Mouse (Mus musculus) hindbrain, embryonic 15.5 days (tissue): ENCODE data around the gene Ube2e2. TPM values are rescaled to one million over a fixed set of nuclear protein-coding genes. Genes with fewer than 3 reads are reported as not detected.
A peak's percentile ranks its signal among the peaks of the same experiment; 100 is the strongest.

Experiments used
- ATAC-seq: fragments of 200-750 bp; cut with Nextera tagmentation; 2 replicates; pipeline ENCODE4 v1.8.0; 2017; ENCODE audit warnings: low read depth, moderate number of reproducible peaks, moderate TSS enrichment; ENCODE audit not compliant: low FRiP score
- H3K27ac ChIP-seq: fragments of 300-500 bp; sonication (generic); replicated peaks from 2 replicates; pipeline ENCODE4 v1.5.1; 2015; ENCODE audit warnings: mild to moderate bottlenecking, inconsistent platforms
- H3K27me3 ChIP-seq: fragments of 300-500 bp; sonication (generic); 2 replicates; pipeline ENCODE4 v1.6.1; 2015; ENCODE audit warnings: control low read depth, inconsistent platforms
- H3K36me3 ChIP-seq: fragments of 300-500 bp; sonication (generic); 2 replicates; pipeline ENCODE4 v1.6.1; 2015; ENCODE audit warnings: control low read depth, inconsistent platforms
- H3K4me1 ChIP-seq: fragments of 300-500 bp; sonication (generic); replicated peaks from 2 replicates; pipeline ENCODE4 v1.6.1; 2015; ENCODE audit warnings: control low read depth, inconsistent platforms
- H3K4me2 ChIP-seq: fragments of 300-500 bp; sonication (generic); 2 replicates; pipeline ENCODE4 v1.6.1; 2015; ENCODE audit warnings: moderate library complexity, mild to moderate bottlenecking, inconsistent platforms
- H3K4me3 ChIP-seq: fragments of 300-500 bp; sonication (generic); 2 replicates; pipeline ENCODE4 v1.5.1; 2015; ENCODE audit warnings: mild to moderate bottlenecking, inconsistent platforms
- H3K9ac ChIP-seq: fragments of 300-500 bp; sonication (generic); 2 replicates; pipeline ENCODE4 v1.6.1; 2015; ENCODE audit warnings: inconsistent platforms
- H3K9me3 ChIP-seq: fragments of 300-500 bp; sonication (generic); 2 replicates; pipeline ENCODE4 v1.6.1; 2016; ENCODE audit warnings: control low read depth, inconsistent platforms
- WGBS: fragments of 180-500 bp; shearing (Covaris S2); methylation state at CpG from one replicate; pipeline ENCODE4 v1.1.7; 2015; 5-methylcytosine and 5-hydroxymethylcytosine counted together
- polyA plus RNA-seq: library from polyadenylated mRNA; unstranded; fragments of >200 nt; fragmentation: Nextera tagmentation; extraction: Ambion mirVana; gene quantifications from 2 replicates; pipeline ENCODE4 v1.2.1, GENCODE M21; 2015

Gene Ube2e2
- polyA plus RNA-seq = 149 and 159 TPM in 2 replicates

GRCm38 (mm10) chr14:18893947-18894445, at the start of gene Ube2e2:
Gene Ube2e2, minus strand, starts transcription at chr14:18894267.
- Histone ChIP-seq H3K4me3 (peak within 1 kb of the TSS; percentile 89), H3K27ac (peak within 1 kb of the TSS; percentile 88), H3K9ac (peak within 1 kb of the TSS; percentile 79), H3K36me3 (no peaks in the 10 kb centered on the region), H3K9me3 (no peaks in the 10 kb centered on the region), H3K4me1 (peaks cover 22% of the 10 kb centered on the region), H3K4me2 (peak within 1 kb of the TSS; percentile 82), H3K27me3 (no peaks in the 10 kb centered on the region)
- WGBS = under 1% methylated on average over 22 of the region's 22 CpGs
- ATAC-seq = peak; percentile 89; the same call in 1 of the 2 replicates

- H3K36me3 ChIP-seq = no peaks in the 10 kb centered on the region
- H3K9ac ChIP-seq = no peak overlapping the region
- H3K27me3 ChIP-seq = no peaks in the 10 kb centered on the region
- no peak for ATAC-seq
- H3K4me2 ChIP-seq = no peak overlapping the region
- no peaks in the 10 kb centered on the region for H3K9me3 ChIP-seq
- no peak overlapping the region for H3K4me3 ChIP-seq
- no peak overlapping the region for H3K27ac ChIP-seq
- H3K4me1 ChIP-seq = no peaks in the 10 kb centered on the region
Observed at GRCm38 (mm10) chr14:18940068-18940467, 46.0 kb upstream of the Ube2e2 start.

- ATAC-seq = no peak
- H3K4me1 ChIP-seq = no peaks in the 10 kb centered on the region
- no peaks in the 10 kb centered on the region for H3K36me3 ChIP-seq
- H3K4me2 ChIP-seq = no peak overlapping the region
- H3K9ac ChIP-seq = no peak overlapping the region
- no peaks in the 10 kb centered on the region for H3K9me3 ChIP-seq
- H3K27me3 ChIP-seq = no peaks in the 10 kb centered on the region
- H3K27ac ChIP-seq = no peak overlapping the region
- H3K4me3 ChIP-seq = no peak overlapping the region
Observed at GRCm38 (mm10) chr14:18903553-18903952, 9.5 kb upstream of the Ube2e2 start.

GRCm38 (mm10) chr14:18893121-18893946, 733 bp downstream of the Ube2e2 start:
- Histone ChIP-seq H3K27ac (peak overlapping the region; percentile 88), H3K9me3 (no peaks in the 10 kb centered on the region), H3K36me3 (no peaks in the 10 kb centered on the region), H3K27me3 (no peaks in the 10 kb centered on the region), H3K4me3 (peak overlapping the region; percentile 89), H3K4me2 (peak overlapping the region; percentile 82), H3K9ac (peak overlapping the region; percentile 79), H3K4me1 (peaks cover 22% of the 10 kb centered on the region)
- under 1% methylated on average over 77 of the region's 116 CpGs for WGBS
- peak; percentile 92 for ATAC-seq

- Histone ChIP-seq H3K4me1 (peaks cover 22% of the 10 kb centered on the region), H3K4me3 (no peak overlapping the region), H3K27ac (no peak overlapping the region), H3K9ac (no peak overlapping the region), H3K27me3 (no peaks in the 10 kb centered on the region), H3K9me3 (no peaks in the 10 kb centered on the region), H3K36me3 (peaks cover 9% of the 10 kb centered on the region), H3K4me2 (no peak overlapping the region)
- no peak for ATAC-seq
- 79% methylated on average over 5 of the region's 5 CpGs for WGBS
Observed at GRCm38 (mm10) chr14:18889571-18889970, 4.5 kb downstream of the Ube2e2 start.

- Histone ChIP-seq H3K27me3 (no peaks in the 10 kb centered on the region), H3K4me2 (no peak overlapping the region), H3K27ac (no peak overlapping the region), H3K4me3 (no peak overlapping the region), H3K9me3 (no peaks in the 10 kb centered on the region), H3K9ac (no peak overlapping the region), H3K36me3 (peaks cover 9% of the 10 kb centered on the region), H3K4me1 (no peaks in the 10 kb centered on the region)
- peak; percentile 27; the same call in 1 of the 2 replicates for ATAC-seq
- 91% methylated on average over 1 of the region's 1 CpGs for WGBS
Observed at GRCm38 (mm10) chr14:18882493-18882892, 11.6 kb downstream of the Ube2e2 start.

- no peaks in the 10 kb centered on the region for H3K4me1 ChIP-seq
- H3K4me2 ChIP-seq = no peak overlapping the region
- H3K27me3 ChIP-seq = no peaks in the 10 kb centered on the region
- no peak overlapping the region for H3K9ac ChIP-seq
- H3K36me3 ChIP-seq = no peaks in the 10 kb centered on the region
- no peak overlapping the region for H3K4me3 ChIP-seq
- no peak for ATAC-seq
- H3K27ac ChIP-seq = no peak overlapping the region
- 0 out of 2 replicates have a peak, but pooled peaks cover 4% of the 10 kb centered on the region for H3K9me3 ChIP-seq
- 79% methylated on average over 1 of the region's 1 CpGs for WGBS
Observed at GRCm38 (mm10) chr14:18870716-18871115, 23.4 kb downstream of the Ube2e2 start.

- Histone ChIP-seq H3K27ac (no peak overlapping the region), H3K9me3 (no peaks in the 10 kb centered on the region), H3K4me3 (no peak overlapping the region), H3K36me3 (no peaks in the 10 kb centered on the region), H3K4me1 (no peaks in the 10 kb centered on the region), H3K4me2 (no peak overlapping the region), H3K27me3 (no peaks in the 10 kb centered on the region), H3K9ac (no peak overlapping the region)
- WGBS = 97% methylated on average over 1 of the region's 1 CpGs
- ATAC-seq = no peak
Observed at GRCm38 (mm10) chr14:18828661-18829060, 65.4 kb downstream of the Ube2e2 start.

GRCm38 (mm10) chr14:18826753-18827152, 67.3 kb downstream of the Ube2e2 start:
- H3K4me3 ChIP-seq = no peak overlapping the region
- H3K27me3 ChIP-seq = no peaks in the 10 kb centered on the region
- H3K9me3 ChIP-seq = no peaks in the 10 kb centered on the region
- H3K36me3 ChIP-seq = no peaks in the 10 kb centered on the region
- H3K27ac ChIP-seq = no peak overlapping the region
- no peaks in the 10 kb centered on the region for H3K4me1 ChIP-seq
- no peak for ATAC-seq
- no peak overlapping the region for H3K9ac ChIP-seq
- no peak overlapping the region for H3K4me2 ChIP-seq

GRCm38 (mm10) chr14:18820713-18821112, 73.4 kb downstream of the Ube2e2 start:
- Histone ChIP-seq H3K9me3 (no peaks in the 10 kb centered on the region), H3K27ac (no peak overlapping the region), H3K9ac (no peak overlapping the region), H3K4me2 (no peak overlapping the region), H3K27me3 (no peaks in the 10 kb centered on the region), H3K4me3 (no peak overlapping the region), H3K4me1 (no peaks in the 10 kb centered on the region), H3K36me3 (no peaks in the 10 kb centered on the region)
- 66% methylated on average over 6 of the region's 6 CpGs for WGBS
- ATAC-seq = no peak; the same call in 1 of the 2 replicates

- no peaks in the 10 kb centered on the region for H3K9me3 ChIP-seq
- H3K4me2 ChIP-seq = no peak overlapping the region
- no peak overlapping the region for H3K9ac ChIP-seq
- no peak for ATAC-seq
- H3K4me1 ChIP-seq = no peaks in the 10 kb centered on the region
- no peak overlapping the region for H3K4me3 ChIP-seq
- no peak overlapping the region for H3K27ac ChIP-seq
- no peaks in the 10 kb centered on the region for H3K27me3 ChIP-seq
- H3K36me3 ChIP-seq = no peaks in the 10 kb centered on the region
Observed at GRCm38 (mm10) chr14:18796857-18797256, 97.2 kb downstream of the Ube2e2 start.

GRCm38 (mm10) chr14:18795787-18796186, 98.3 kb downstream of the Ube2e2 start:
- Histone ChIP-seq H3K4me3 (no peak overlapping the region), H3K36me3 (no peaks in the 10 kb centered on the region), H3K9ac (no peak overlapping the region), H3K4me1 (no peaks in the 10 kb centered on the region), H3K27me3 (no peaks in the 10 kb centered on the region), H3K4me2 (no peak overlapping the region), H3K9me3 (no peaks in the 10 kb centered on the region), H3K27ac (no peak overlapping the region)
- WGBS = 78% methylated on average over 2 of the region's 2 CpGs
- ATAC-seq = no peak
